Mouse (Mus musculus): ENCODE measurements around the gene Astn2. TPM values are rescaled to one million over a fixed set of nuclear protein-coding genes. Genes with fewer than 3 reads are reported as not detected.

Gene Astn2
- polyA plus RNA-seq, 1 experiment from 2014 or later: 0.52 TPM

GRCm38 (mm10) chr4:66248521-66248920 is 155.9 kb downstream of the Astn2 start:
- Histone ChIP-seq H3K27ac (no peak overlapping the region), H3K4me2 (no peak overlapping the region), H3K9ac (no peak overlapping the region), H3K36me3 (no peaks in the 10 kb centered on the region), H3K9me3 (replicated peaks) (no peaks in the 10 kb centered on the region), H3K4me1 (replicated peaks) (no peaks in the 10 kb centered on the region; the same call in 1 of the 2 replicates), H3K4me3 (no peak overlapping the region), H3K27me3 (no peaks in the 10 kb centered on the region)
- 76% methylated on average over 8 of the region's 8 CpGs for WGBS
- ATAC-seq (replicated peaks; ENCODE audit: insufficient number of reproducible peaks, insufficient read depth, low FRiP score, low read depth): no peak

- Histone ChIP-seq H3K9me3 (replicated peaks) (no peaks in the 10 kb centered on the region), H3K9ac (no peak overlapping the region), H3K27ac (no peak overlapping the region), H3K4me1 (replicated peaks) (no peaks in the 10 kb centered on the region), H3K4me3 (no peak overlapping the region), H3K36me3 (no peaks in the 10 kb centered on the region), H3K27me3 (no peaks in the 10 kb centered on the region), H3K4me2 (no peak overlapping the region)
- no peak for ATAC-seq (replicated peaks; ENCODE audit: insufficient number of reproducible peaks, insufficient read depth, low FRiP score, low read depth)
These were observed 161.7 kb downstream of the Astn2 start for GRCm38 (mm10) chr4:66242683-66243082.

- no peaks in the 10 kb centered on the region for H3K4me1 ChIP-seq (replicated peaks)
- ATAC-seq (replicated peaks; ENCODE audit: insufficient number of reproducible peaks, insufficient read depth, low FRiP score, low read depth): no peak
- H3K4me3 ChIP-seq: no peak overlapping the region
- no peak overlapping the region for H3K27ac ChIP-seq
- H3K4me2 ChIP-seq: no peak overlapping the region
- H3K36me3 ChIP-seq: no peaks in the 10 kb centered on the region
- no peaks in the 10 kb centered on the region for H3K9me3 ChIP-seq (replicated peaks)
- WGBS: 81% methylated on average over 3 of the region's 3 CpGs
- no peak overlapping the region for H3K9ac ChIP-seq
- no peaks in the 10 kb centered on the region for H3K27me3 ChIP-seq
These were observed 171.6 kb downstream of the Astn2 start for GRCm38 (mm10) chr4:66232799-66233198.

GRCm38 (mm10) chr4:66232350-66232749 is 172.1 kb downstream of the Astn2 start:
- no peak for ATAC-seq (replicated peaks; ENCODE audit: insufficient number of reproducible peaks, insufficient read depth, low FRiP score, low read depth)
- Histone ChIP-seq H3K4me3 (no peak overlapping the region), H3K4me1 (replicated peaks) (no peaks in the 10 kb centered on the region), H3K27ac (no peak overlapping the region), H3K4me2 (no peak overlapping the region), H3K27me3 (no peaks in the 10 kb centered on the region), H3K9ac (no peak overlapping the region), H3K9me3 (replicated peaks) (no peaks in the 10 kb centered on the region), H3K36me3 (no peaks in the 10 kb centered on the region)
- 48% methylated on average over 2 of the region's 2 CpGs for WGBS

- Histone ChIP-seq H3K36me3 (no peaks in the 10 kb centered on the region), H3K4me3 (no peak overlapping the region), H3K4me2 (no peak overlapping the region), H3K27me3 (no peaks in the 10 kb centered on the region), H3K9ac (no peak overlapping the region), H3K9me3 (replicated peaks) (no peaks in the 10 kb centered on the region), H3K4me1 (replicated peaks) (no peaks in the 10 kb centered on the region), H3K27ac (no peak overlapping the region)
- ATAC-seq (replicated peaks; ENCODE audit: insufficient number of reproducible peaks, insufficient read depth, low FRiP score, low read depth): no peak
- WGBS: 78% methylated on average over 4 of the region's 4 CpGs
These were observed 173.7 kb downstream of the Astn2 start for GRCm38 (mm10) chr4:66230735-66231134.

- Histone ChIP-seq H3K36me3 (no peaks in the 10 kb centered on the region), H3K27me3 (no peaks in the 10 kb centered on the region), H3K4me3 (no peak overlapping the region), H3K9ac (no peak overlapping the region), H3K27ac (no peak overlapping the region), H3K4me1 (replicated peaks) (no peaks in the 10 kb centered on the region), H3K9me3 (replicated peaks) (no peaks in the 10 kb centered on the region), H3K4me2 (no peak overlapping the region)
- 83% methylated on average over 9 of the region's 9 CpGs for WGBS
- no peak for ATAC-seq (replicated peaks; ENCODE audit: insufficient number of reproducible peaks, insufficient read depth, low FRiP score, low read depth)
These were observed 181.7 kb downstream of the Astn2 start for GRCm38 (mm10) chr4:66222602-66223317.

GRCm38 (mm10) chr4:66215170-66215618 is 189.2 kb downstream of the Astn2 start:
- H3K4me1 ChIP-seq (replicated peaks): no peaks in the 10 kb centered on the region
- no peak for ATAC-seq (replicated peaks; ENCODE audit: insufficient number of reproducible peaks, insufficient read depth, low FRiP score, low read depth)
- H3K9me3 ChIP-seq (replicated peaks): no peaks in the 10 kb centered on the region
- H3K4me3 ChIP-seq: no peak overlapping the region
- no peak overlapping the region for H3K4me2 ChIP-seq
- H3K9ac ChIP-seq: no peak overlapping the region
- H3K36me3 ChIP-seq: no peaks in the 10 kb centered on the region
- 79% methylated on average over 9 of the region's 9 CpGs for WGBS
- H3K27me3 ChIP-seq: no peaks in the 10 kb centered on the region
- H3K27ac ChIP-seq: no peak overlapping the region

GRCm38 (mm10) chr4:66189636-66190035 is 214.8 kb downstream of the Astn2 start:
- WGBS: 83% methylated on average over 8 of the region's 8 CpGs
- no peaks in the 10 kb centered on the region for H3K36me3 ChIP-seq
- no peaks in the 10 kb centered on the region for H3K4me1 ChIP-seq (replicated peaks)
- no peak for ATAC-seq (replicated peaks; ENCODE audit: insufficient number of reproducible peaks, insufficient read depth, low FRiP score, low read depth)
- no peaks in the 10 kb centered on the region for H3K27me3 ChIP-seq
- H3K9me3 ChIP-seq (replicated peaks): no peaks in the 10 kb centered on the region
- H3K27ac ChIP-seq: no peak overlapping the region
- H3K4me2 ChIP-seq: no peak overlapping the region
- no peak overlapping the region for H3K9ac ChIP-seq
- no peak overlapping the region for H3K4me3 ChIP-seq

GRCm38 (mm10) chr4:66175887-66176533 is 228.4 kb downstream of the Astn2 start:
- H3K9me3 ChIP-seq (replicated peaks): no peaks in the 10 kb centered on the region
- WGBS: 38% methylated on average over 14 of the region's 14 CpGs
- no peaks in the 10 kb centered on the region for H3K36me3 ChIP-seq
- H3K27ac ChIP-seq: no peak overlapping the region
- H3K27me3 ChIP-seq: no peaks in the 10 kb centered on the region
- ATAC-seq (replicated peaks; ENCODE audit: insufficient number of reproducible peaks, insufficient read depth, low FRiP score, low read depth): no peak
- peaks cover 13% of the 10 kb centered on the region for H3K4me1 ChIP-seq (replicated peaks)
- H3K4me2 ChIP-seq: no peak overlapping the region
- no peak overlapping the region for H3K4me3 ChIP-seq
- no peak overlapping the region for H3K9ac ChIP-seq

- Histone ChIP-seq H3K4me1 (replicated peaks) (peaks cover 13% of the 10 kb centered on the region), H3K9me3 (replicated peaks) (no peaks in the 10 kb centered on the region), H3K36me3 (no peaks in the 10 kb centered on the region), H3K4me3 (no peak overlapping the region), H3K4me2 (no peak overlapping the region), H3K9ac (no peak overlapping the region), H3K27ac (no peak overlapping the region), H3K27me3 (0 out of 2 replicates have a peak, but pooled peaks cover 3% of the 10 kb centered on the region)
- 23% methylated on average over 5 of the region's 5 CpGs for WGBS
- ATAC-seq (replicated peaks; ENCODE audit: insufficient number of reproducible peaks, insufficient read depth, low FRiP score, low read depth): peak; percentile 70
These were observed 232.8 kb downstream of the Astn2 start for GRCm38 (mm10) chr4:66171583-66171982.

GRCm38 (mm10) chr4:66170787-66171186 is 233.6 kb downstream of the Astn2 start:
- ATAC-seq (replicated peaks; ENCODE audit: insufficient number of reproducible peaks, insufficient read depth, low FRiP score, low read depth): no peak
- Histone ChIP-seq H3K9me3 (replicated peaks) (no peaks in the 10 kb centered on the region), H3K4me2 (no peak overlapping the region), H3K27me3 (0 out of 2 replicates have a peak, but pooled peaks cover 3% of the 10 kb centered on the region), H3K4me3 (no peak overlapping the region), H3K36me3 (no peaks in the 10 kb centered on the region), H3K27ac (no peak overlapping the region), H3K9ac (no peak overlapping the region), H3K4me1 (replicated peaks) (peaks cover 8% of the 10 kb centered on the region)
- WGBS: 84% methylated on average over 3 of the region's 3 CpGs

- Histone ChIP-seq H3K4me1 (replicated peaks) (peaks cover 8% of the 10 kb centered on the region), H3K36me3 (no peaks in the 10 kb centered on the region), H3K9ac (no peak overlapping the region), H3K9me3 (replicated peaks) (no peaks in the 10 kb centered on the region), H3K4me2 (no peak overlapping the region), H3K27ac (no peak overlapping the region), H3K27me3 (0 out of 2 replicates have a peak, but pooled peaks cover 3% of the 10 kb centered on the region), H3K4me3 (no peak overlapping the region)
- ATAC-seq (replicated peaks; ENCODE audit: insufficient number of reproducible peaks, insufficient read depth, low FRiP score, low read depth): no peak
- WGBS: 50% methylated on average over 2 of the region's 2 CpGs
These were observed 234.9 kb downstream of the Astn2 start for GRCm38 (mm10) chr4:66169485-66169884.
